Mouse (Mus musculus) layer of hippocampus, adult 9-11 months (tissue): Measurements from ENCODE around the gene Skint6.
"Not testable (repeated sequence)": the region's sequence is repeated elsewhere in the genome, so short reads cannot be mapped to it uniquely, and the experiment has no call there.

Experiments
- DNase-seq: peaks from one replicate; pipeline ENCODE4 v3.0.0; 2022

Gene Skint6

DNA sequence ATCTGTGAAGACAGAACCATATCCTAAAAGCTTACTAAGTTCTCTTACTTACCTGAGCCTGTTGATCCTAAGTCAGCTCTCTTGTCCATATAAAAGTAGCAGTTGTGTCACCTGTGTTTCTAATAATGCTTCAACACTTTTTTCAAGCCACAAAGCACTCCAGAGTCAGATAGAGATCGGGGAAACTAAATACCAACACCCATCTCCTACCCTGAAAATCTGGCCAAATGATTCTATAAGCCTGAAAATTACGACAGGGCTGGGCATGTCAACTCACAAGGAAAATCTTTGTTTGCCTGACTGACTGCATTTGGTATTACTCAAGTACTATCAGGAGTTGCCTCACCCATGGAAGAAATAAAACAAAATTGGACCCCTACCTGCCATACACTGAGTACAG, at the start of gene Skint6:
Gene Skint6 (minus strand): TSS at position 101 of the 400 bp plus-strand sequence.
- no peak for DNase-seq

DNA sequence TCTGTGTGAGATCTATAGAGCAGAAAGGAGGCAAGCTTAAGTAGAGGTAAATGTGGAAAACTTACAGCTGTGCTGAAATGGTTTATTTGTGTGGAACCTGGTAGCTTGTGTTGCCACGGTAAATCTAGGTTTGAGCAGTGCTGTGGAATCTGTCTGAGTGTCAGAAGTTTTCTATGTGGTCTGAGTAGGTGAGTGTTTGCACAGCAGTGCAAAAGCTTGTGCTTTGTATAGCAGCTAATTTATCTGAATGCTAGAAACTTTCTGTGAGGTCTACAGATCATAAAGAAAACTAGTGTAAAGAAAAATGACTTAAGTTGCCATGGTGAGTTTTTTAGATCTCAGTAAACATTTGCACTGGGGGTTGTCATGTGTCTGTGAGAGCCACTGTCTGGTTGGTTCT, 34.1 kb upstream of the Skint6 start:
- DNase-seq: no peak

DNA sequence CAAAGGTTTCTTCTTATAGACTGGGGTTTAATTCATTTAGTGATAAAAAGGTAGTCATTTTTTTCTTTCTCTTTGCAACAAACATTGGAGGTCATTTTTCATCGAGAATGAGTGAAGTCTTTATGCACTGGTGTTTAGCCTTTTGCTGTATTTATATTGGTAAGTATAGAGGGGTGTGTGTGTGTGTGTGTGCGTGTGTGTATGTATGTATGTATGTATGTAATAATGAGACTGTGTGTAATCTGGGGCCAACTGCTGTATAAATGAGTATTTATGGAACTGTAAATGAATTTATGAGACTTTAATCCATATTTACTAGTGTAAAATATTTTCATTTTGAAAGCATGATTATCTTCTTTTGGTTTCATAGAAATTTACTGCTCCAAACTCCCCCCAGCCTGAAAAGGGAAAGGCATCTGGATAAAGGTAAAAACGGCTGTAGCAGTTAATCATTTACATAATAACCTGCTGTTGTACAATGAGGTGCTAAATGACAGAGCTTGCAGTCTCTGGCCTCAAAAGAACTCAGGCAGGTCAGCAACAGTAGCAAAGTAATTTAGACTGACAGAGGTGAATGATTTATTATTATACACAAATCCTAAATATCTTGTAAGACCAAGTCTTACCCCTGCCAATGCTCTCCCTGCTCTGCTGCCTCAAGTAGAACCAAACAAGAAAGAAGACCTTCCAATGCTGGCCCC, 15.2 kb upstream of the Skint6 start:
- DNase-seq: no peak

DNA sequence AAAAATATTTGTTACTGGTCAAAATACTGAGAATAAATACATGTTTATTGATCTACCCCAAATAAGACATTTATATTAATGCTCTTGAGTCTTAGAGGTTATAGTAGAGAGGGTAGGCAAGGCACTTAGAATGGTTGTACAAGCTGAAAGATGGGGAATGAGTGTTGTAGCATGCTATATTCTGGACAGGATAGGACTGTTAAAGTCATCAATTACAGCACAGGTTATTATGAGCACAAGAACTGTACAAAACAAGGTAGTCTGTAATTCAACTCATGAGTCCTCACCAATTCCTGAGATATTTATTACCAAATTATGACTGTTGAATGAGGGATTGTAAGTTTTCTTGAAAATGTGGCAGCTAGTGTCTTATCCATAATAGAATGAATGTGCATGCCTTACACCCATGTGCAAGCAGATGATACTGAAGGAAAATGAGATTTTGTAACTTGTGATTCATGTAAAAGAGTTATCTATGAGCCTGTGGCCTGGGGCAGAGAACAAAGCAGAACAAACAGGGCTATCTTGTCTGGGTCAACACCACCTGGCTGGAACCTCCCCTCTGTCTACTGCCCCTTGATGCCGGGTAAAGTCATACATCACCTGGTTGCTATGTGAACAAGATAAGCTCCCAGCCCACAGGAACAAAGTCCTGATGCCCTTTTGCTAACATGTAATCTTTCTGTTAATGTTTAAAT, 23.3 kb downstream of the Skint6 start:
- no peak for DNase-seq

DNA sequence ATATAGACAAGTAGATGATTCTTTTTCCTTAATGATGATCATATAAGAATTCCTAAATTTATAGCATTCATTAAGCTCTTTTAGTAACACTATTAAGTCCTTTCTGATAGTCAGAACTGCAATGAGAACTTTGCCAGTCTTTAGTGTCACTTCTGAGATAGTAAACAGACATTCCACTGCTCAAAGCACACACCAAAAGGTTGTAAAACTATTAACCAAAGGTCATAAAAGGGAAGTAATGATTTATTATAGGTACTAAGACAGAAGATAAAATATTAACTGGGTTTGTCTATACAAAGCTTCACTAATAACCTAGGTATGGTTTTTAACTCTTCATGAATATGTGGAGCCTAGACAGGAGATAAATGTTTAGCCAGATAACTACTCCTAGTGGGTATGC, 41.0 kb downstream of the Skint6 start:
- DNase-seq: no peak

DNA sequence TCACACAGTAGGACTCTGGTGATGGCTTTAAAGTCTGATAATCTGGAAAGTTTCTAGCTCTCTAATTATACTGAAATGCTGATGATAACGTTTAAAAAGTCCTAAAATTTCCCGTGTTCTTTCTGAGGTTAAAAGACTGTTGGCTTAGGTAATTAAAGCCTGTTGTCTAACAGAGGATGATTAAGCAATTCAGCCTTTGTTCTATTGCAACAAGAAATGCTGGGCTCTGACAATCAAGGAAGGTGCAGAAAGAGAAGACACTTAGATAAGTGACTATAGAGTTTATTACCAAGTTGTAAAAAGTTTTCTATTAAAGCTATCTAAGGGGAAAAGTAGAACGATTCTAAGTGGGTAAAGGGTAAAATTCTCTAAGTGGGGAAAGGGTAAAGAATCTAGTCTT, 219.2 kb downstream of the Skint6 start:
- no peak for DNase-seq

DNA sequence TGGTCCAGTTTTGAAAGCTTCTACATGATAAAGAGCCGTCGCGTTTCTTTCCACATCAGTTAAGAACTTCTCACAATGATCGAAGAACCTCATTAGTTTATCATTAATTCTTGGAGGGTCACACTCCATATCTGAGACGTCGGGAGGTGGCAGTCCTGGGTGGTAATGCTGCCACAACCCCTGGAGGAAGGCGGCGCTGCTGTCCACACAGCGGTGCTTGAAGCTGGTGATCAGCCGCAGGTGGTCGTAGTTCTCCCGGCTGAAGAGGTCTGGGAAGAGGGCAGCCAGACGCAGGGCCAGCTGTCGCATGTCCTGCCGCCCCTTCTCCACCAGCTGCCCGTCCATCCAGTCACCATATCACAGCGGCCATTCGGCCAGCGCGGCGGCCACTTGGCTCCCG, 307.6 kb downstream of the Skint6 start:
- not testable (repeated sequence) for DNase-seq

DNA sequence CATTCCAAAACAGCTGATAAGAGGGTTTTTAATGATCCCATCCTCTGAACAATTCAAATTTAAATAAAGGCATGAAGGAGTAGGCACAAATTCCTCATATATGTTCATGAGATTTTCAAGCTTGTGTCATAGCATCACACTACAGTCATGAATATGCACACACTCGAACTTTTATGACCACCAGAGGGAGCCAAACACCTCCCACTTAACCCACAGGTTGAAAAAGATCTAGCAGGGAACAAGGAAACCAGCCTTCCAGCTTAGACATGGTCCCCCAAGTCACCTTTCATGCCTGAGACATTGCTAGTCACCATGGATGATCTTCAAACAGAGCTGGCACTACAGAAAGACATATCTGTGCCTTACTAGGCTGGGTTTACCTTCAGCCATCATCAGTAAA, 496.1 kb downstream of the Skint6 start:
- no peak for DNase-seq

DNA sequence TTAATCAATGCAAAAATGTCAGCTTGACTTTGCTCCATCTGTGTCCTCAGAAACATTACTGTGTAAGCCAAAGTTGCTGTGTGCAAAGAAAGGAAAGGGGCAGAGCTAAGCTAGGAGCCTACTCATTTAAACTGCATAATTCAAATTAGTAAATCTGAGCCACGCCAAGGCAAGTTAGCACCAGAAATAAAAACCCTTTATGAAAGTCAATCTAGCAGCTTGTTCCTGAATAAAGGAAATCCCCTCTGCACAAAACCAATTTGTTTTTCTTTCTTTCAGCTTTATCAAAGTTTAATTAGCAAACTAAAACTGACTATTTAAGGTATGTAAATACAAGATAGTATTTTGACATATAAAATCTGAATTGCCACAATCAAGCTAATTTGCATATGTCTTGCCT, 512.0 kb downstream of the Skint6 start, which contains the start of gene Skint10:
Gene Skint10 (minus strand): TSS at position 101 of the 400 bp plus-strand sequence.
- DNase-seq: no peak
